Mouse (Mus musculus) MEL (cell line): Measurements from ENCODE around the gene Cdk2ap2.

Experiments
- CHD2 ChIP-seq: IDR thresholded peaks from 2 replicates; pipeline ENCODE4 v1.6.1; 2011; ENCODE audit warnings: low read length, improper control_type of control experiment
- CTCF ChIP-seq, 3 experiments: IDR thresholded peaks in 2 of 3; conservative IDR thresholded peaks in 1 of 3; 2 replicates each; pipeline ENCODE4 v1.5.1; 2011 to 2012; ENCODE audit warnings: low read length in 3 of 3, low read depth in 2 of 3, mild to moderate bottlenecking in 2 of 3, improper control_type of control experiment in 1 of 3, inconsistent platforms in 1 of 3, mixed read lengths in 1 of 3, moderate library complexity in 1 of 3; ENCODE audit not compliant: control insufficient read depth in 1 of 3, insufficient read depth in 1 of 3, poor library complexity in 1 of 3, severe bottlenecking in 1 of 3
- MAFK ChIP-seq: IDR thresholded peaks from 2 replicates; pipeline ENCODE4 v1.6.1; 2011; ENCODE audit warnings: low read depth, mild to moderate bottlenecking, low read length, improper control_type of control experiment, borderline replicate concordance
- MAZ ChIP-seq: IDR thresholded peaks from 2 replicates; pipeline ENCODE4 v1.6.1; 2012; ENCODE audit warnings: low read depth, mild to moderate bottlenecking, inconsistent platforms, low read length, improper control_type of control experiment
- POLR2A ChIP-seq, 2 experiments: IDR thresholded peaks; 2 replicates each; pipeline ENCODE4 v1.6.1; 2011 to 2012; ENCODE audit warnings: low read length in 2 of 2, mild to moderate bottlenecking in 2 of 2, control low read depth in 1 of 2, improper control_type of control experiment in 1 of 2, low read depth in 1 of 2, moderate library complexity in 1 of 2; ENCODE audit not compliant: control insufficient read depth in 1 of 2, insufficient read depth in 1 of 2, poor library complexity in 1 of 2
- ZKSCAN1 ChIP-seq: IDR thresholded peaks from 2 replicates; pipeline ENCODE4 v1.6.1; 2012; ENCODE audit warnings: low read depth, mild to moderate bottlenecking, inconsistent platforms, low read length, improper control_type of control experiment, moderate library complexity

DNA sequence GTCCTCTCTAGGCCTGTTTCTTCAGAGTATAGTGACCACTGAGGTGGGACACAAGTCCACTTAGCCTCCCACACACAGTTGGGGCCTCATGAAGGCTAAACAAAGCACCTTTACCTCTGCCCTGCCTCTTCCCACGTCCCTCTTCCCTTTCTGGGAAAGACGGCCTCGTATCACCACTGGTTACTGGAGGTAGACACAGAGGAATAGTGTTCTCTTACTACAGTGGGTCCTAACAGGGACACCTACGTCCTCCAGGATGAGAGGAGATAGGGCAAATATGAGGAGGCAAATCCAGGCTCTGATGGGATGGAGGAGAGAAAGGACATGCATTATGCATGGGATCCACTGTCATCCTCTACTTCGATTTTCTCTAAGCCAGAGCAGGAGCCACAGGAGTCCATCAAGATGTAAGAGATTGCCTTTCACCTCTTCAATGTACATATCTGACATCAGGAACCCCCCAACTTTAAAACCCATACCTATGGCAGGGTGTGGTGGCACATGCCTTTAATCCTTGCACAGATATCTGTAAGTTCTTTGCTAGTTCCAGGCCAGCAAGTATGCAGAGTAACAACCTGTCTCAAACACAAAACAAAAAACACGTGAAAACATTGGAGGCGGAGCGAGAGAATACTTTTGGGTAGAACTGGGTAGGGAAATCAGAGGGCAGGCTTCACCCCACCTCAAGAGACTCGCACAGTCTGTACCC, 51.0 kb downstream of the Cdk2ap2 start:
- no peak for TF ChIP-seq ZKSCAN1
- no peak for TF ChIP-seq CHD2
- no peak for TF ChIP-seq POLR2A (IDR thresholded peaks at IDR 0.05; ENCODE audit: control insufficient read depth in 1 of 2, insufficient read depth in 1 of 2, low read depth in 1 of 2, low read length in 2 of 2, poor library complexity in 1 of 2)
- no peak for TF ChIP-seq CTCF (IDR thresholded peaks at IDR 0.05 in 2 of 3, conservative IDR thresholded peaks at IDR 0.05 in 1 of 3; ENCODE audit: control insufficient read depth in 1 of 3, insufficient read depth in 1 of 3, low read depth in 2 of 3, low read length in 3 of 3, poor library complexity in 1 of 3, severe bottlenecking in 1 of 3)
- no peak for TF ChIP-seq MAZ
- no peak for TF ChIP-seq MAFK
